Mouse (Mus musculus) lung, postnatal 0 days (tissue): ENCODE data around the gene Lcmt1. TPM values are rescaled to one million over a fixed set of nuclear protein-coding genes. Genes with fewer than 3 reads are reported as not detected.

Experiments
- ATAC-seq: fragments of 200-750 bp; cut with Nextera tagmentation; 2 replicates; pipeline ENCODE4 v1.8.0; 2017; ENCODE audit warnings: moderate library complexity
- DNase-seq: peaks from one replicate; pipeline ENCODE4 v3.0.0-alpha.2; 2016; ENCODE audit warnings: low spot score
- H3K27ac ChIP-seq: fragments of 300-500 bp; sonication (generic); 2 replicates; pipeline ENCODE4 v1.5.1; 2014; ENCODE audit warnings: antibody characterized with exemption, mild to moderate bottlenecking, low read length, mixed read lengths
- H3K27me3 ChIP-seq: fragments of 300-500 bp; sonication (generic); replicated peaks from 2 replicates; pipeline ENCODE4 v1.6.1; 2014; ENCODE audit warnings: low read length, mixed read lengths; ENCODE audit not compliant: insufficient read depth
- H3K36me3 ChIP-seq: fragments of 300-500 bp; sonication (generic); 2 replicates; pipeline ENCODE4 v1.6.1; 2014; ENCODE audit warnings: low read length, mixed read lengths; ENCODE audit not compliant: insufficient read depth
- H3K4me1 ChIP-seq: fragments of 300-500 bp; sonication (generic); 2 replicates; pipeline ENCODE4 v1.6.1; 2014; ENCODE audit warnings: antibody characterized with exemption, low read depth, low read length, mixed read lengths; ENCODE audit not compliant: insufficient read depth
- H3K4me2 ChIP-seq: fragments of 300-500 bp; sonication (generic); replicated peaks from 2 replicates; pipeline ENCODE4 v1.6.1; 2014; ENCODE audit warnings: low read depth, mild to moderate bottlenecking, low read length, moderate library complexity, mixed read lengths
- H3K4me3 ChIP-seq: fragments of 300-500 bp; sonication (generic); 2 replicates; pipeline ENCODE4 v1.5.1; 2014; ENCODE audit warnings: low read depth, low read length
- H3K9ac ChIP-seq: fragments of 300-500 bp; sonication (generic); replicated peaks from 2 replicates; pipeline ENCODE4 v1.6.1; 2014; ENCODE audit warnings: low read depth, mild to moderate bottlenecking
- H3K9me3 ChIP-seq: fragments of 300-500 bp; sonication (generic); 2 replicates; pipeline ENCODE4 v1.6.1; 2016; ENCODE audit warnings: low read length, mixed read lengths
- CTCF ChIP-seq: IDR thresholded peaks from 2 replicates; pipeline ENCODE4 v1.5.1; 2016; ENCODE audit warnings: antibody characterized with exemption, mild to moderate bottlenecking
- EP300 ChIP-seq: IDR thresholded peaks from 2 replicates; pipeline ENCODE4 v1.6.1; 2016; ENCODE audit warnings: antibody characterized with exemption, mild to moderate bottlenecking, control low read depth
- WGBS: fragments of 180-500 bp; shearing (Covaris S2); extraction: QIAGEN DNeasy Blood & Tissue Kit; methylation state at CpG from one replicate; pipeline ENCODE4 v1.1.7; 2014; 5-methylcytosine and 5-hydroxymethylcytosine counted together
- polyA plus RNA-seq: library from polyadenylated mRNA; unstranded; fragments of >200 nt; fragmentation: Nextera tagmentation; extraction: Ambion mirVana; gene quantifications from 2 replicates; pipeline ENCODE4 v1.2.1, GENCODE M21; 2015

The Lcmt1 gene
- polyA plus RNA-seq, 1 experiment from 2014 or later = 24.4 TPM

DNA sequence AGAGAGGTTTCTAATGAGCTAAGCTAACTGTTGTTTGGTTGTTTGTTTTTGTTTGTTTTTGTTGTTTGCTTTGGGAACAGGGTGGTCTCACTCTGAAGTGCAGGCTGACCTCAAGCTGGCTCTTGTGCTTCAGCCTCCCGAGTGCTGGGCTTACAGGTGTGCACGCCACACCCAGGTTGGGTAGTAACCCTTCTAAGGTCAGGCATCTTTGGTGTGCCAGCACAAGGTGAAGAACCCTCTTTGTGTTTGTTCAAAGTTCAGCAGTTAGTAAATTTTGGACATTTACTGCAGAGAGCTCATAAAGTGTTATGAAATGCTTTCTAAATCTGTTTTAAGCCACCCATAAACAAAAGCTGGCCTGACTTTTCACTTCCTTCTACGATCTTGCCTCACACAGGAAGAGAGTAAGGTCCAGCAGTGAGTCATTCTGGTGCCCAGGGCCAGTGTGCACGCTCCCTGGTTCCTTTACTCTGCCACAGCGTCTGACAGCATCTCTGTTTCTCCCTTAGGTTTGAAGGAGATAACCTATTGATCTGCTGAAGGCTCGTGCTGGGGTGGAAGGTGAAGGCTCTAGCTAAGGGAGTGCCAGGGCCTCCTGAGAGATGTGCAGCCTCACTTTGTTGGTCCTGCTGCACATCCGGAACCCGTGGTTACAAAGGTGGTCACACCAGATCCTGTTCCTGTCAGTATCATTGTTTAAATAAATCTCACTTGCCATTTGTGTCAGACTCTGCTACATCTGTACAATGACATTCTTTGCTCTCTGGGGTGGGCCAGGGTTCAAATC, 60.2 kb downstream of the Lcmt1 start:
- WGBS = 58% methylated on average over 8 of the region's 8 CpGs
- peaks cover 4% of the 10 kb centered on the region; the same call in 1 of the 2 replicates for H3K36me3 ChIP-seq
- H3K9me3 ChIP-seq = no peaks in the 10 kb centered on the region
- no peaks in the 10 kb centered on the region for H3K27me3 ChIP-seq
- peak; percentile 59 for DNase-seq
- ATAC-seq = peak; percentile 70
- H3K27ac ChIP-seq = no peak overlapping the region
- no peak for TF ChIP-seq EP300
- no peak for TF ChIP-seq CTCF
- no peak overlapping the region for H3K9ac ChIP-seq
- H3K4me2 ChIP-seq = no peak overlapping the region
- H3K4me1 ChIP-seq = no peaks in the 10 kb centered on the region
- H3K4me3 ChIP-seq = no peak overlapping the region

DNA sequence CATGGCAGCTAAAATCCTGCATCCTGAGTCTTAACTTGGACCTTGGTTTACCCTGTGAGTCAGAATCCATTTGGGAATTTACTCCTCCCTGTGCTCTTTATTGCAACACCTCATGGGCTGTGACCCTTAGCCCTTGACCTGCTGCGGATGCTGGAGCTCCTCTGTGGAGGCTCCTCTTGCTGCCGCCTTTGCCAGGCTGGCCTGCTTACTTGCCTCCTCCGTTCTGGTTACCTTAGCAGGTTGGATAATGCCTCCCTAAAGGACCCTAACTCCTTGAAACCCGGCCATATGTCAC, 60.8 kb downstream of the Lcmt1 start:
- H3K27me3 ChIP-seq = no peaks in the 10 kb centered on the region
- no peaks in the 10 kb centered on the region for H3K9me3 ChIP-seq
- ATAC-seq (no peak), DNase-seq (no peak)
- TF ChIP-seq EP300 (no peak), CTCF (no peak)
- no peaks in the 10 kb centered on the region for H3K4me1 ChIP-seq
- WGBS = 67% methylated on average over 4 of the region's 4 CpGs
- H3K36me3 ChIP-seq = peaks cover 4% of the 10 kb centered on the region; the same call in 1 of the 2 replicates
- no peak overlapping the region for H3K4me3 ChIP-seq
- no peak overlapping the region for H3K9ac ChIP-seq
- H3K27ac ChIP-seq = no peak overlapping the region
- H3K4me2 ChIP-seq = no peak overlapping the region

DNA sequence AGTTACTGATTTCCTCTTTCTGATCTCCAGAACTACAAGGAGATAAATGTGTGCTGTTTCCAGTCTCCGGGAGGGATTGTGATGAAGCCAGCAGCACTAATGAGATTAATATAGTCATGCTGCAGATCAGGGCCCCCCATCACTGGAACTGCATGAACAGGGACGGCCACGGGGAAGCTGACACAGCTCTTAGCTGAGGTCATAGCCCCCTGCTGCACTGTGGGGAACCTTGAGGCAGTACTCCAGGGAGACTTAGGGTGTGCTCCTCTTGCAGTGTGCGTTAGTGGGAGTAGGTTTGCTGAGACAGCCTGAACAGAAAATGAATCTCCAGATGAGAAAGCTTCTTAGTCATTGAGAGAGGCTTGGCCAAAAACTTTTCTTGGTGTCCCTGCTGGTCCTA, 61.6 kb downstream of the Lcmt1 start:
- 69% methylated on average over 4 of the region's 4 CpGs for WGBS
- TF ChIP-seq CTCF (no peak), EP300 (no peak)
- ATAC-seq = no peak
- no peaks in the 10 kb centered on the region for H3K9me3 ChIP-seq
- no peaks in the 10 kb centered on the region for H3K4me1 ChIP-seq
- no peak overlapping the region for H3K27ac ChIP-seq
- H3K36me3 ChIP-seq = peaks cover 4% of the 10 kb centered on the region; the same call in 1 of the 2 replicates
- DNase-seq = no peak
- no peak overlapping the region for H3K9ac ChIP-seq
- H3K27me3 ChIP-seq = no peaks in the 10 kb centered on the region
- no peak overlapping the region for H3K4me2 ChIP-seq
- no peak overlapping the region for H3K4me3 ChIP-seq

DNA sequence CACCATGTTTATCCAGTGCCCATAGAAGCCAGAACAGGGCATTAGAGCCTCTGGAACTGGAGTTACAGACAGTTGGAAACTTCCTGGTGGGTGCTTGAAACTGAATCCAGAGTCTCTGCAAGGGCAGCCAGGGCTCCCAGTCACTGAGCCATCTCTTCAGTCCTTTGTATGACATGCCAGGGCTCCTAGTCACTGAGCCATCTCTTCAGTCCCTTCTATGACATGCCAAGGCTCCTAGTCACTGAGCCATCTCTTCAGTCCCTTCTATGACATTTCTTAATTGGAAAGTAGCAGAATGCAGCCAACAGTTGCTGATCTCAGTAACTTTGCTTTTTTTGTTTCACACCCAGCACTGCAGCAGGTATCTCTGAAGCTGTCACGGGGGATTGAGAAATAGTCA, 72.5 kb downstream of the Lcmt1 start:
- DNase-seq = no peak
- H3K9me3 ChIP-seq = no peaks in the 10 kb centered on the region
- no peaks in the 10 kb centered on the region for H3K27me3 ChIP-seq
- 46% methylated on average over 1 of the region's 1 CpGs for WGBS
- no peak overlapping the region for H3K9ac ChIP-seq
- no peak for ATAC-seq
- no peak overlapping the region for H3K4me2 ChIP-seq
- H3K36me3 ChIP-seq = no peaks in the 10 kb centered on the region
- H3K27ac ChIP-seq = no peak overlapping the region
- TF ChIP-seq EP300 = no peak
- TF ChIP-seq CTCF = no peak
- no peak overlapping the region for H3K4me3 ChIP-seq
- H3K4me1 ChIP-seq = no peaks in the 10 kb centered on the region

DNA sequence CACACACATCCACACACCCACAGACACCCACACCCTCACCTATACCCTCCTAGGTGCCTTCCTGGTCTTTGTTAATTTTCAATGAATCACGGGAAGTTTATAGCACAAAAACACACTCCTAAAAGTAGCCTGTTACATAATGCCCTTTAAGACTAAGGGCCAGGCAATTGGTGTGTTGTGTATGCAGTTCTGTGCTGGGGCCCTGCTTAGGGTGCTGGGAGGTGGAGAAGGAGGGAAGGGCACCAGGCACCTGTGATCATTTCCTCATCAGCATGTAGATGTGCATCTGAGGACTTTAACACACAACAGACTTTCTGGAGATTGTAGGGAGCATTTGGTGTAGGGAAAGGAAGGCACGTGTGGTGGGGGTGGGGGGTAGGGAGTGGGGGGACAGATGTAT, 79.2 kb downstream of the Lcmt1 start:
- H3K9me3 ChIP-seq = no peaks in the 10 kb centered on the region
- no peak for ATAC-seq
- H3K4me3 ChIP-seq = no peak overlapping the region
- H3K4me1 ChIP-seq = no peaks in the 10 kb centered on the region
- 87% methylated on average over 2 of the region's 2 CpGs for WGBS
- H3K27ac ChIP-seq = no peak overlapping the region
- H3K36me3 ChIP-seq = no peaks in the 10 kb centered on the region
- H3K27me3 ChIP-seq = no peaks in the 10 kb centered on the region
- no peak overlapping the region for H3K4me2 ChIP-seq
- TF ChIP-seq EP300 (no peak), CTCF (no peak)
- DNase-seq = no peak
- no peak overlapping the region for H3K9ac ChIP-seq

DNA sequence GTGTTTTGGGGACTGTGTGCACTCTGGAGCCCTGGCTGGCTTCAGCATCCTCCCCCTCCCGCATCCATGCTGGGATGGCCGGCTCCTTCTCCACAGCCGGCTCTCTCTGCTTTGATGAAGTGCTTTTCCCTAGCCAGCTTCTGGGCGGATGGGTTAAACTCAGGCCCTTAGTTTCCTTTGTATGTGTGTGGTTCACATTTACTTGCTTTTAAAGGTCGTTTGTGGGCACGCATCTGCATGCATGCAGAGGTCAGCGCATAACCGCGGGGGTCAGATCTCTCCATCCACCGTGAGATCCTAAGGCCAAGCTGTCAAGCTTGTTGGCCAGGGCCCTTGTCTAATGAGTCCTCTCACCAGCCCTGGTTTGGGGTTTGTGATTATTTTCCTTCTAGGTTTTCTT, 80.1 kb downstream of the Lcmt1 start:
- DNase-seq = no peak
- WGBS = 69% methylated on average over 10 of the region's 10 CpGs

DNA sequence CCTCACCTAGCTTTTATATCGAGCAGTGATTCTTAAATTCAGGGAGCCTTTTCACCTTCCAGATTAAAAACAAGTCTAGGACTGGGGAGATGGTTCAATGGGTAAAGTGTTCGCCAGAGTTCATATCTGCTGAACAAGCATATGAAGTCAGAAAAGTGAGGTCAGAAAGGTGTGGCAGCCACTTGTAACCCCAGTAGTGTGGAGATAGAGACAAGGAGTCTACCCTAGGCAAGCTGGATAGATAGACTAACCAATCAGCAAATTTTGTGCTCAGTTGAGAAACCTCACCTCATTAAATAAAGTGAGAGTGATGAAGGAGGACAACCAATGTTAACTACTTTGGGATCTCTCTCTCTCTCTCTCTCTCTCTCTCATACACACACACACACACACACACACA, 80.9 kb downstream of the Lcmt1 start:
- H3K9ac ChIP-seq = no peak overlapping the region

More for the DNA sequence above, 80.1 kb downstream of the Lcmt1 start:
- H3K4me3 ChIP-seq = no peak overlapping the region
- H3K36me3 ChIP-seq = no peaks in the 10 kb centered on the region
- TF ChIP-seq EP300 (no peak), CTCF (no peak)
- no peak overlapping the region for H3K9ac ChIP-seq
- no peaks in the 10 kb centered on the region for H3K4me1 ChIP-seq
- no peak overlapping the region for H3K27ac ChIP-seq
- no peak overlapping the region for H3K4me2 ChIP-seq
- no peaks in the 10 kb centered on the region for H3K9me3 ChIP-seq
- H3K27me3 ChIP-seq = no peaks in the 10 kb centered on the region
- no peak for ATAC-seq

More for the DNA sequence above, 80.9 kb downstream of the Lcmt1 start:
- ATAC-seq (no peak), DNase-seq (no peak)
- Histone ChIP-seq H3K4me1 (no peaks in the 10 kb centered on the region), H3K9me3 (no peaks in the 10 kb centered on the region), H3K36me3 (no peaks in the 10 kb centered on the region), H3K4me3 (no peak overlapping the region), H3K27me3 (no peaks in the 10 kb centered on the region), H3K4me2 (no peak overlapping the region), H3K27ac (no peak overlapping the region)
- TF ChIP-seq EP300 (no peak), CTCF (no peak)
- WGBS = 77% methylated on average over 2 of the region's 2 CpGs
